Mouse (Mus musculus) thymus, adult 2 months (tissue): ENCODE data around the gene Gm45716. TPM values are rescaled to one million over a fixed set of nuclear protein-coding genes. Genes with fewer than 3 reads are reported as not detected.

Source experiments
- DNase-seq: peaks from one replicate; pipeline ENCODE4 v3.0.0; 2021
- H3K27ac ChIP-seq: fragments of 200-500 bp; 2 replicates; pipeline ENCODE4 v1.5.1; 2012; ENCODE audit warnings: low read length, control low read depth; ENCODE audit not compliant: control insufficient read depth, insufficient read depth
- H3K27me3 ChIP-seq: fragments of 200-500 bp; 2 replicates; pipeline ENCODE4 v1.6.1; 2012; ENCODE audit warnings: mild to moderate bottlenecking, low read length, moderate library complexity, mixed read lengths; ENCODE audit not compliant: control insufficient read depth, insufficient read depth
- H3K36me3 ChIP-seq: fragments of 200-500 bp; 2 replicates; pipeline ENCODE4 v1.6.1; 2012; ENCODE audit warnings: mild to moderate bottlenecking, low read length, moderate library complexity; ENCODE audit not compliant: control insufficient read depth, insufficient read depth
- H3K4me1 ChIP-seq: fragments of 200-500 bp; replicated peaks from 2 replicates; pipeline ENCODE4 v1.6.1; 2012; ENCODE audit warnings: low read length; ENCODE audit not compliant: control insufficient read depth, insufficient read depth
- H3K4me3 ChIP-seq: fragments of 200-500 bp; 2 replicates; pipeline ENCODE4 v1.5.1; 2012; ENCODE audit warnings: mild to moderate bottlenecking, low read length, control low read depth, moderate library complexity; ENCODE audit not compliant: control insufficient read depth, insufficient read depth
- CTCF ChIP-seq: fragments of 200-500 bp; IDR thresholded peaks from 2 replicates; pipeline ENCODE4 v1.5.1; 2012; ENCODE audit warnings: mild to moderate bottlenecking, control low read depth, low read length, moderate library complexity, borderline replicate concordance; ENCODE audit not compliant: control insufficient read depth, poor library complexity, insufficient read depth; ENCODE audit errors: extremely low read depth
- POLR2A ChIP-seq: fragments of 200-500 bp; IDR thresholded peaks from 2 replicates; pipeline ENCODE4 v1.6.1; 2012; ENCODE audit warnings: mild to moderate bottlenecking, low read length, control low read depth, moderate library complexity; ENCODE audit not compliant: control insufficient read depth, poor library complexity, insufficient read depth; ENCODE audit errors: extremely low read depth
- WGBS: fragments of 180-500 bp; shearing (Covaris S2); methylation state at CpG from one replicate; pipeline ENCODE4 v1.1.7; 2018; 5-methylcytosine and 5-hydroxymethylcytosine counted together
- polyA plus RNA-seq: library from polyadenylated mRNA; depleted of rRNA; stranded (reverse); fragments of >200 nt; gene quantifications from 2 replicates; pipeline ENCODE4 v1.2.3, GENCODE M21; 2012

Gene Gm45716
- polyA plus RNA-seq, 1 experiment = 2.1 TPM

DNA sequence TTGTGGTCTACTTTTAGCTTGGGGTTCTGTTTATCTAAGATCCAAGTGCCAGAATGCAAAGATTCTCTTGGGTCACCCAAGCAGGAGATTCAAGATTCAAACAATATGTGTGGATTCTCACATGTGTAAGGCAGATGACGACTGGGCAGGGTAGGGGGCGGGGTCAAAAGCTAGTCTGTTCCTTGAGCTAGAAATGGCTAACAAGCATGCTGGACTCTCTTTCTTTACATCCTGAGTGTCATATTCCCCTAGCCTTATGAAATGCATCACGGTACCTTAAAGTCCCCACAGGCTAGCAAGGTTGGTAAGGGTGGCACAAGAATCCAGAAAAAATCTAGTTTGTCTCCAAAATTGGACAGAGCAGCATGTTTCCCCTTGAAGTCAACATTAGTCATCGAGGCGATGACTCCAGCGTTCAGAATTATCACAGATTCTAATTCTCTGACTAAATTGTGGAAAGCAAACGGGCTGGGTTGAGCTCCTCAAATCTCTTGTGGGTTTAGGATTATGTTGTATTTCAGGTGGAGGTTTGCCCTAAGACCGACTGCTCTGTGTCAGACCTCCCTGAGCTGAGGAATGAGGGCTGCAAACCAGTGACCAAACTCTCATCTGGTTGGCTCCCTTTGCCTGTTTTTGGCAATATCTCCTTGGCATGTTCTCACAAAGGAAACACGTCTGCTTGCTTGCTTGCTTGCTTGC is 40.9 kb downstream of the Gm45716 start:
- no peak for DNase-seq
- TF ChIP-seq POLR2A = no peak
- no peaks in the 10 kb centered on the region for H3K27me3 ChIP-seq
- peaks cover 2% of the 10 kb centered on the region; the same call in 1 of the 2 replicates for H3K4me1 ChIP-seq
- H3K36me3 ChIP-seq = no peaks in the 10 kb centered on the region
- WGBS = 93% methylated on average over 9 of the region's 9 CpGs
- no peak overlapping the region for H3K27ac ChIP-seq
- H3K4me3 ChIP-seq = no peak overlapping the region

DNA sequence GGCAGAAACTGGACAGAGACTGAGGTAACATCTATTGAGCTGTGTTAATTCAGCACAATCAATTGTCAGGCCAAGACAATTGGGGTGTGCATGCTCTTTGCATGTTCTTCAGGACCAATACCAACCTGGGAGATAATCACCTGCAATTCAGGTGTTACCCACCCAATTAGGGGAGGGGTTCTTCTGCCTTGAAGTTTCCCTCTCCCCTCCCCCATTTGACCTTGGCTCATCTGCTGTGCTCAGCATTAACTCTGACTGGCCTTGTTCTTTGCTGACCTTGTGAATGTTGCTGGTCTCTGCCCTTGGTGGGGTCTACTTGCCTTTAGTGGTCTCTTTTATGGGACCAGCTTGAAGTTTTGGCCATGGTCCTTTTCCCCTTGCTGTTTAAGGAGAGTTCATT is 42.3 kb downstream of the Gm45716 start:
- no peaks in the 10 kb centered on the region for H3K27me3 ChIP-seq
- no peak for DNase-seq
- no peaks in the 10 kb centered on the region for H3K36me3 ChIP-seq
- no peak overlapping the region for H3K27ac ChIP-seq
- H3K4me1 ChIP-seq = no peaks in the 10 kb centered on the region; the same call in 1 of the 2 replicates
- no peak for TF ChIP-seq CTCF
- TF ChIP-seq POLR2A = no peak
- H3K4me3 ChIP-seq = no peak overlapping the region

DNA sequence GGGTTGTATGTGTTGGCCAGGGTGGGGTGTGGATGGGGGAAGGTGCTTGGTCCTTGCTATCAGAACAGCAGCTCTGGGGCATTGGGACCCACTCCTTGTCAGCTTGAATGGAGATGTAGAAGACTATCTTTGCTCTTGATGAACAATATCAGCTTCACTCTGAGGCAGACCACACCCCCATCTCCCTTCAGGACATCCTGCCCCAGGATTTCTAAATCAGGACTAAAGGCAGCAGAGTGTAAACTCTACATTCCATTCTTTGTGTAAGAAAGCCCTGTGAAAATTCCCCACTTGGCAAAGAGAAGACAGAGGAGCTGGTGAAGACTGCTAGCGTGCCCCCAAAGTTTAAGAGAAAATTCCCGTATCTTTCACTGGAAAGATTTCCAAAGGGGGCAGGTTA is 43.2 kb downstream of the Gm45716 start:
- 95% methylated on average over 2 of the region's 2 CpGs for WGBS
- Histone ChIP-seq H3K27me3 (no peaks in the 10 kb centered on the region), H3K27ac (no peak overlapping the region), H3K36me3 (no peaks in the 10 kb centered on the region), H3K4me3 (no peak overlapping the region), H3K4me1 (no peaks in the 10 kb centered on the region)
- no peak for DNase-seq
- no peak for TF ChIP-seq CTCF
- TF ChIP-seq POLR2A = no peak

DNA sequence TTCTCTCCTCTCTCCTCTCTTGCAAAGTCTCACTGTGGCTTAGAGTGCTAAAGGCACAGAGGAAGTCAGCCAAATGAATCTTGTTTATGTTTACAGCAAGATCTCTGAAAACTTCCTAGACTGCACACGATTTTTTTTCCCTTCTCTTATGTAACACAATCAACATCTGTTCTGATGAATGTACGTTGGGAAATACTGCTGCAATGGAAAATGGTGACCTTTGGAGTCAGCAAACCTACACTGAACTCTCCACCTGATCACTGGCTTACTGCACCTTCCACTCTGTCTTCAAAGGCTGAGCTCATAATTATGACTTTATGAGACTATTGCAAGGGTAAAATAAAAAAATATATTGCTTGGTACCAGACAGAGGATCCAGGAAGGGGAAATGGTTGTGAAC is 44.1 kb downstream of the Gm45716 start:
- H3K4me3 ChIP-seq = no peak overlapping the region
- WGBS = 49% methylated on average over 2 of the region's 2 CpGs
- H3K4me1 ChIP-seq = no peaks in the 10 kb centered on the region
- no peak for TF ChIP-seq POLR2A
- no peak for TF ChIP-seq CTCF
- H3K27ac ChIP-seq = no peak overlapping the region
- DNase-seq = no peak
- no peaks in the 10 kb centered on the region for H3K27me3 ChIP-seq
- H3K36me3 ChIP-seq = no peaks in the 10 kb centered on the region

DNA sequence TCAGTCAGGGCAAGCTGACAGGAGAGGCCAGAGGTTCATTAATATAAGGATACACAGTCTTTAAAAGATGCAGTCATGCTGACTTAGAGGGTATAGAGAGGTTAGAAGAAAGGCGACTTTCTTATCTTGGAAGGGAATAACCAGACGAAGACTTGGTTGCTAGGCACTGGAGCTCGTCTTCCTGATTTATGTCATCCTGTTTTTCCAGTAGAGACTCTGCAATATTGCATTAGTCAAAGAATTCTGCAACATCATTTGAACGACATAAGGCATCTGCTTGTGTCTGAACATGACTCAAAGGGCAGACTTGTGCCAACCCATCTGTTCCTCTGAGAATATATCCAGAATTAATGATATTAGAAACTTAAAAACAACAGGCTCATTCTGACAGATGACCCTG is 45.2 kb downstream of the Gm45716 start:
- Histone ChIP-seq H3K4me3 (no peak overlapping the region), H3K36me3 (no peaks in the 10 kb centered on the region), H3K27ac (no peak overlapping the region), H3K4me1 (no peaks in the 10 kb centered on the region), H3K27me3 (no peaks in the 10 kb centered on the region)
- no peak for DNase-seq
- TF ChIP-seq CTCF (no peak), POLR2A (no peak)
- 78% methylated on average over 4 of the region's 4 CpGs for WGBS

DNA sequence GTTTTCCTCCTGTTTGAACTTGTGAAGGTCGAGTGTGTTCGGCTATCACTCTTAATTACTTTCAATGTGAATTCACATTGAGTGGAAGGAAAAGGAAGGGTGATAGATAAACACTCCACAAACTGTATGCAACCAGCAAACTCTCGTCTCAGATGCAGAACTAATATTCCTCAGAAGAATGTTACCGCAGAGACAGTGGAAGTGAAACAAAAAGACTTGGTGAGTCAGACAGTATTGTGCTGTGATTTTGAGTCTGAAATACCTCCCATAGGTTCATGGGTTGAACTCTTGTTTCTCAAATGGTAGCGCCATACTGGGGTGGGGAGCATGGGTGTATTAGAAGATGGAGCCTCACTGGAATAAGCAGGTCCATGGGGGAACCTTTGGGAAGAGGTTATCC is 47.7 kb downstream of the Gm45716 start:
- no peak overlapping the region for H3K27ac ChIP-seq
- TF ChIP-seq CTCF = no peak
- TF ChIP-seq POLR2A = no peak
- no peaks in the 10 kb centered on the region for H3K36me3 ChIP-seq
- no peaks in the 10 kb centered on the region; the same call in 1 of the 2 replicates for H3K4me1 ChIP-seq
- no peaks in the 10 kb centered on the region for H3K27me3 ChIP-seq
- H3K4me3 ChIP-seq = no peak overlapping the region
- DNase-seq = no peak
- WGBS = 94% methylated on average over 5 of the region's 5 CpGs

DNA sequence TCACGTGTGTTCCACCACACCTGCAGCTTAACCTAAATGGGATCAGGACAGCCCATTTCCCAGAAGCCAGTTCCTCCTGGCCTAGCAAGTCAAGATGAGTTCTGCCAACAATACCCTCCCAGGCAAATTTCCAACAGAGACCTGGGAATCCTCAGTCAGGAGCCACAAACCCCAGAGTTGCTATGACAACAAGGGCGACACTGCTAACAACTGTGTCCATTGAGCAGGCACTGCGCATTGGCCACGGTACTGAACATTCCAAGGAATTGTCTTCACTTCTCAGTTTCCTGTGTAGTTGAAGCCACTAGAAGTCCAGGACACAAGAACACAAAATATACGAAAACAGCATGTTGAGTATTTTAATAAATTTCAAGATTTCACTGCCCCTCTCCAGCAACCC is 50.1 kb downstream of the Gm45716 start:
- no peak for TF ChIP-seq CTCF
- no peaks in the 10 kb centered on the region for H3K36me3 ChIP-seq
- peaks cover 2% of the 10 kb centered on the region for H3K4me1 ChIP-seq
- 94% methylated on average over 5 of the region's 5 CpGs for WGBS
- DNase-seq = no peak
- no peak overlapping the region for H3K4me3 ChIP-seq
- H3K27me3 ChIP-seq = no peaks in the 10 kb centered on the region
- H3K27ac ChIP-seq = no peak overlapping the region
